Mouse (Mus musculus): ENCODE data around the gene Lsm7.

GRCm38 (mm10) chr10:80823316-80823715 lies 31.7 kb downstream of the Lsm7 start:
- no peak for TF ChIP-seq POLR2A (IDR thresholded peaks at IDR 0.05; ENCODE audit: low read depth, low read length)
- no peak for TF ChIP-seq KAT2A (IDR thresholded peaks at IDR 0.05; ENCODE audit: insufficient replicate concordance, low read length)
- TF ChIP-seq MEF2A (IDR thresholded peaks at IDR 0.05; ENCODE audit: borderline replicate concordance, low read depth, low read length): no peak
- no peak for TF ChIP-seq CTCF (conservative IDR thresholded peaks at IDR 0.05 in 1 of 2, IDR thresholded peaks at IDR 0.05 in 1 of 2; ENCODE audit: low read depth in 2 of 2, low read length in 2 of 2)
- no peak for TF ChIP-seq USF1 (IDR thresholded peaks at IDR 0.05; ENCODE audit: low read depth, low read length)
- no peak for TF ChIP-seq JUND (conservative IDR thresholded peaks at IDR 0.05; ENCODE audit: low read depth, low read length)
- no peak for TF ChIP-seq EP300 (IDR thresholded peaks at IDR 0.05; ENCODE audit: low read length)
- no peak for TF ChIP-seq IRF4 (IDR thresholded peaks at IDR 0.05; ENCODE audit: low read depth, low read length)
- TF ChIP-seq HCFC1 (IDR thresholded peaks at IDR 0.05; ENCODE audit: low read depth, low read length): no peak

All from CH12.LX (cell line).